Mouse (Mus musculus) urinary bladder, postnatal 36 days (tissue): ENCODE measurements at regions not wholly inside any gene's neighbourhood (a gene's known extent, or its start where the extent isn't known, plus 50 kb on each side); places are given as distances from the start of the nearest gene placed in this dataset.

Source experiments
- DNase-seq, 2 experiments: peaks; one replicate each; pipeline ENCODE4 v3.0.0; 2022; ENCODE audit warnings: low spot score in 2 of 2, mixed read lengths in 1 of 2

GRCm38 (mm10) chr8:6582732-6583131 lies 1477.6 kb upstream of the Slc10a2 start:
- no peak for DNase-seq

GRCm38 (mm10) chr8:6577868-6578634 lies 1472.9 kb upstream of the Slc10a2 start:
- DNase-seq, result no peak

GRCm38 (mm10) chr8:6575241-6575640 lies 1470.1 kb upstream of the Slc10a2 start:
- DNase-seq, result no peak

GRCm38 (mm10) chr8:6573492-6573891 lies 1468.3 kb upstream of the Slc10a2 start:
- no peak for DNase-seq

- peak; percentile 77 to 81 for DNase-seq
These were observed 1467.0 kb upstream of the Slc10a2 start for GRCm38 (mm10) chr8:6572066-6572665.

GRCm38 (mm10) chr8:6550965-6551364 lies 1445.8 kb upstream of the Slc10a2 start:
- no peak for DNase-seq

- DNase-seq, result no peak
These were observed 1422.0 kb upstream of the Slc10a2 start for GRCm38 (mm10) chr8:6527171-6527570.

GRCm38 (mm10) chr8:6515882-6516682 lies 1410.9 kb upstream of the Slc10a2 start:
- DNase-seq, result no peak

- no peak for DNase-seq
These were observed 1387.3 kb upstream of the Slc10a2 start for GRCm38 (mm10) chr8:6492453-6492852.

- DNase-seq, result no peak
These were observed 1376.8 kb upstream of the Slc10a2 start for GRCm38 (mm10) chr8:6481966-6482365.

- DNase-seq, result no peak
These were observed 1365.9 kb upstream of the Slc10a2 start for GRCm38 (mm10) chr8:6471089-6471488.

- no peak for DNase-seq
These were observed 1351.5 kb upstream of the Slc10a2 start for GRCm38 (mm10) chr8:6456553-6457180.

GRCm38 (mm10) chr8:6448301-6448700 lies 1343.2 kb upstream of the Slc10a2 start:
- no peak for DNase-seq

- no peak for DNase-seq
These were observed 1333.9 kb upstream of the Slc10a2 start for GRCm38 (mm10) chr8:6439069-6439468.
